Mouse (Mus musculus): ENCODE data around the gene 4930513O06Rik.

- TF ChIP-seq CTCF (conservative IDR thresholded peaks at IDR 0.05; ENCODE audit: low read length) = no peak
- no peak for TF ChIP-seq NANOG (IDR thresholded peaks at IDR 0.05; ENCODE audit: borderline replicate concordance, low read length)
These were observed 48.4 kb upstream of the 4930513O06Rik start for GRCm38 (mm10) chrX:139037666-139038065.
